Mouse (Mus musculus) telencephalon, adult 2 months (tissue): ENCODE results near the gene Mtmr10.

Experiments used
- DNase-seq: peaks from one replicate; pipeline ENCODE4 v3.0.0-alpha.2; 2011; ENCODE audit warnings: low read depth, low spot score

Mtmr10 gene

GRCm38 (mm10) chr7:64287414-64288091, at the start of gene Mtmr10:
Gene Mtmr10, plus strand, starts transcription at chr7:64287653.
- DNase-seq, result peak; percentile 96

GRCm38 (mm10) chr7:64237747-64238146, 49.7 kb upstream of the Mtmr10 start:
- no peak for DNase-seq

GRCm38 (mm10) chr7:64238410-64239086, 48.9 kb upstream of the Mtmr10 start:
- DNase-seq, result no peak

DNA sequence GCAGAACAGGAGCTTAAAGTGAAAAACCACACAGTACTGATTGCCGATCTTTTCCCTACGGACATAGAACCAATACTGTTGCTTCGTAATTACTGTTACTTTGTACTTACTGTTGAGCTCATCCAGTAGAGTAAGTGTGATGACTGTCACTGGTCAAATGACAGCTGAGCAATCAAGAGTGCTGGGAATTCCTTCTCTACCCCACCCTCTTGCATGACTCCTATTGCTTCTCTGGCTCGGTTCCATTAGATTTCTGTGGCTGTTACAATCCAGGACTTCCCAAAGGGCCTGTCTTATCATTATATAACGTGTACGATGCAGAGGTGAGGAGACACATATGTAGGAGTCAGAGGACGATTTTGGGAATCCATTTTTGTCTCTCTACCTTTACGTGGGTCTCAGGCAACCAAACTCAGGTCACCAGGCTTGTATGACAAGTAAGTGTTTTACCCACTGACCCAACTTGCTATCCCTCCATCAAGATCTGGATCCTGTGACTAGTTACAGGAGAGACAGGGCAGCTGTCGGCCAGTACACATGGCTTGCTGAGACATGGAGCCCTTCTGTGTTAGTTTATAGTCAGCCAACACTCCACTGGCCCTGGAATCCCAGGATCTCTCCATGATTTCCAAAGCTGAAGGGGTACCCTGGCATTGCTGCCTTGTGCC, 48.2 kb upstream of the Mtmr10 start:
- no peak for DNase-seq

DNA sequence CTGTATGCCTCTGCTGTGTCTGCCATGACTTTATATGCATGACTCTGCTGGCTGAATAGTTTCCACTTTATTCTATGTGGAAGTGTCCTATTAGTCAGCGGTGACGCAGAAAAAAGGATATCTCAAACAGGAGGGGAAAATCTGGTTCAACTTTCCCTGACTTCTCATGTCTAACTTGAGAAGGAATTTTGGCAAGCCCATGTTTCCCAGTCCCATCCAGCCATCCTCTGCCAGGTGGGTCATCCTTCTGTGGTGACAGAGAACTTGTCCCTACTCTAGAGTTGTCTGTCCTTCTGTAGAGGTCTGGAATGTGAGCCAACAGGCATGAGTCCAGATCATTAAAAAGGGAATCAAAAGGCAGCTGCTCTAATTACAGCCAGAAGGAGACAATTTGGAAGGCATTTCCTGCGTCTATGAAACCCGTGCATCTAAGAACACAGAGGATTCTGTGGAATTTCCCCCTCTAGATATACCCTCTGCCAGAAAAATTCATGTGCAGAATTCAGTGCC, 47.6 kb upstream of the Mtmr10 start:
- no peak for DNase-seq

DNA sequence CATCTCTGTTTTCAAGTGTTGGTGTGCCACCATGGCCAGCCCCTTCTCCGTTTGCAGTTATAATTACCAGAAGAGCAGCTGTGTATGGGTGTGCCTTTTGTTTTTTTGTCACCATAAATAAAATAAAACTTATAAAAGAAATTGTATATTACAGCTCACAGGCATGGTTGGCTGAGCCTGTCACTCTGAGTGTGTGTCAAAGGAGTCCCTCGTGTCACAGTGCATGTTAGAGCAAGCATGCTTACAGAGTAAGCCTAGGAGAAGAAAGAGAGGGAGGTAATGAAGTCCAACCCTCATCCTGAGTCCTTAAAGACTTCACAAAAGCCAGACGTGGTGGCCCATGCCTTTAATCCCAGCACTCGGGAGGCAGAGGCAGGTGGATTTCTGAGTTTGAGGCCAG, 45.0 kb upstream of the Mtmr10 start:
- no peak for DNase-seq

GRCm38 (mm10) chr7:64244371-64244770, 43.1 kb upstream of the Mtmr10 start:
- DNase-seq, result no peak

- DNase-seq, result no peak
Measured at GRCm38 (mm10) chr7:64246713-64247112, 40.7 kb upstream of the Mtmr10 start.

DNA sequence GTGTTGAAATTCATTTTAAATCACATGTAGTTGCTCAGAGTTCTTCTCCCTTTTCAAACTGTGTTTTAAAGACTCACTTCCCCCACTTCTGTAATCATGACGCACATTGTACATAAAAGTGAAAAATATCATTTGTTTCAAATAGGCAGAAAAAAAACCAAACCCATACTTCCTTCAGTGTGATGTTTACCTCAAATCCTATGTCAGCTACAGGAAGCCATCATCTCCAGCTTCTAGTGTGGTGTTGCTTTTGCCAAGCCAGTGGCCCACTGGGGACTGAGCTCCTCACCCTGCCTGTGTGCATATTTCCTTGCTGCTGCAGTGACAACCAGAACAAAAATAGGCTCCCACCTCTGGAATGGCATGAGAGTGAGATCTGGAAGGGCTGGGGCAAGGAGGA, 39.1 kb upstream of the Mtmr10 start:
- DNase-seq, result no peak

GRCm38 (mm10) chr7:64249715-64250114, 37.7 kb upstream of the Mtmr10 start:
- no peak for DNase-seq

DNA sequence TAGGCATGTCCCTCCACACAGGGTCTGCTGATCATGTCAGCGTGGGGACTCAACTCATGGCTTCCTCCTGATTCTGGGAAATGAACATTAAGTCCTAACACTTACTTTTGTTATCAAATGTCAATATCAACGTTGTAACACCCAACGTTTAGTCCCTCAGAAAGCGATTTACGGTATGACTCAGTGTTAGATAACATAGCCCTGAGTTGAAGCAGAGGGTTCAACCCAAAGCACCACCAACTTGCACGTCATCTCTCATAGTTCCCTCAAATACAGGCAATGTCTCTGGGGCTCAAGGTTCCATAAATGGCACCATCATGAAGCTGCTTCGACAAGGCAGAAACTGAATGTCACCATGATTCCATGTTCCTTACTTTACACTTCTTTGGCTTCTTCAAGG, 37.0 kb upstream of the Mtmr10 start:
- DNase-seq, result no peak

- no peak for DNase-seq
Measured at GRCm38 (mm10) chr7:64253736-64254135, 33.7 kb upstream of the Mtmr10 start.

DNA sequence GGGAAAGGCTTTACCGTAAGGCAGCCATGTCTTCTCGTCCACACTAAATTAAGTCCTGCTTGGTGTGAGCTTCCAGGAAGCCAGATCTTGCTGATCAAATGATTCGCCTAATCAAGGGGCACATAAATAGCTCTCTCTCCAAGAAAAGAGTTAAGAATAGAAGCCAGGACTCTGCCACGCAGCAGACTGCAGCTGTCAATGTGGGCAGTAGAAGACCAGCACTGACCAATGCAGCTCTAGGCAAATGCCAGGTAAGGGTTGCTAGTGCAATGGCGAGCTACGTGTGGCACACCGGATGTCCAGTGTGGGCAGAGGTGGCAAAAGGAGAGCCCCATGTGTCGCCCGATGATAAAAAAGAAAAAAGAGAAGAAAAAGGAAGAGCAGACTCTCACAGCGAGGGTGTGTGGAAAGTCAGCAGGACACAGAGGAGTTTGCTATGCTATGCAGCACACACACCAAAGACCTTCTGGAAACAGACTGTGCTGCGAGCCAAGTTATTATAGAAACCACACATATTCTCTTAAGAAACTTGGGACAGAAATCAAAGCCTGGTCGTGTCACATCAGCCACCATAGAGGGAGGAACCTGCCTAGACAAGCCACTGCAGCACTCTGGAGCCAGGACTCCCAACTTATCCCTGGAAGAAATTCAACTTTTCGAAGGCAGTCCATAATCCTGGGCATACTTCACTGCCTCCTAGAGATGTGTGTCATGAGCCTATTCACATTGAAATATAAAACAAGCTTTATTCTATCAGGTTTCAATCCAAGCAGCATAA, 21.8 kb upstream of the Mtmr10 start:
- DNase-seq, result no peak

- DNase-seq, result no peak
Measured at GRCm38 (mm10) chr7:64266587-64266986, 20.9 kb upstream of the Mtmr10 start.

- DNase-seq, result no peak
Measured at GRCm38 (mm10) chr7:64271926-64272325, 15.5 kb upstream of the Mtmr10 start.

DNA sequence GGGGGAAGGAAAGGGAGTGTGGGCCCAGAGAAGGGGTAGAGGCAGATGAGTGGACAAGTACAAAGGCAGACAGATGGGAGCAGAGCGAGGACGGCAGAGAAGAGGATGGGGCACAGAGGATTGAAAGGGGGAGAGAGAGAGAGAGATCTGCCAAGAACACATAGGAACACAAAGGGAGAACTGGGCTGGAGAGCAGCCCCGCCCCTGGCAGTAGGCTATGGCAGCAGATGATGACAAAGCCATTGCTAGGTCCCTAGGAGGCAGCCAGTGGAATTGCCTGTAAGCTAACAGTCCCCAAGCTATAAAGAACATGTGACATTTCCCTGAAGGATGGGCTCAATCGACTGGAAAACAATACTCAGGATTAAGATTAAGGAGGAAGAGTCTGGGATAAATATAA, 11.9 kb upstream of the Mtmr10 start:
- DNase-seq, result no peak

GRCm38 (mm10) chr7:64276921-64277320, 10.5 kb upstream of the Mtmr10 start:
- no peak for DNase-seq

- DNase-seq, result no peak
Measured at GRCm38 (mm10) chr7:64278526-64278925, 8.9 kb upstream of the Mtmr10 start.

GRCm38 (mm10) chr7:64279548-64279947, 7.9 kb upstream of the Mtmr10 start:
- no peak for DNase-seq

- no peak for DNase-seq
Measured at GRCm38 (mm10) chr7:64286566-64286965, 887 bp upstream of the Mtmr10 start.

DNA sequence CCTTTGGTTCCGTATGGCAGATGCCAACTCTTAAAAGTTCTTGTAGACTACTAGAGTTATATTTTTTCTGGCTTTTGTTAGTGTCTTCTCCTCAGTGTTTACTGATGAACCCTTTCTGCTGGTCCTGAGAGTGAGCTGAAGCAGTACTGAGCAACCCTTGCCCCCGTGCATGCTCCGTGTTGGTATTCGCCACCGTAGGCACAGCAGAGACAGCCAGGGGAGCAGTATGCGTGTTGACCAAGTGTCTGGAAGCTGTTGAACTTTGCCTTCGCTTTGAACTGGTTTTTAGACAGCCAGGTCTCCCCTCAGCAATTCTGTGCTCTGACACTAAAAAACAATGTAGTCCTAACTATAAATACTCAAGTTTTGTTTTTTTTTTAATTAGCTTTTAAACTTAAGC, 2.0 kb downstream of the Mtmr10 start:
- DNase-seq, result no peak

DNA sequence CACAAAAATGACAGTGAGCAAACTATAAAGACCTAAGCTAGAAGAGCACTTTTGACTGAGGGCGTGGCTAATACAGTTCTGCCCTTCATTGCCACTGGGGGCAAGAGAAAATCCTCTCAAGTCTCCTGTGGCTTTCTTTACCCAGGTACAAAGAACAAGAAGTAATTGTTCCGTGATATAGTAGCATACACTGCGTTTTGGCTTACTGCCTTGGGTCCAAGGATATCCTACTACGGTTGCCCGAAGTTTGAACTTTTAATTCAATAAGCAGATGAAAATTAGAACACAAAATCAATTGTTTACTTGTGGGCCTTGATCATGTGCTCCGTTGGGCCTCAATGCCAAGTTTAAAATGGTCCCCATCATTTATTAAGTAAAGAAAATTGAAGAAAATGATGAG, 3.0 kb downstream of the Mtmr10 start:
- no peak for DNase-seq
